Mouse (Mus musculus) kidney, embryonic 16.5 days (tissue): ENCODE measurements at regions not wholly inside any gene's neighbourhood (a gene's known extent, or its start where the extent isn't known, plus 50 kb on each side); places are given as distances from the start of the nearest gene placed in this dataset.

ENCODE experiments used
- ATAC-seq: fragments of 200-750 bp; cut with Nextera tagmentation; 2 replicates; pipeline ENCODE4 v1.8.0; 2017; ENCODE audit warnings: moderate TSS enrichment; ENCODE audit not compliant: low FRiP score, low TSS enrichment
- H3K27ac ChIP-seq: fragments of 300-500 bp; sonication (generic); 2 replicates; pipeline ENCODE4 v1.5.1; 2014; ENCODE audit warnings: low read length
- H3K27me3 ChIP-seq: fragments of 300-500 bp; sonication (generic); 2 replicates; pipeline ENCODE4 v1.6.1; 2014; ENCODE audit warnings: low read length, control low read depth, mixed read lengths; ENCODE audit not compliant: insufficient read depth
- H3K36me3 ChIP-seq: fragments of 300-500 bp; sonication (generic); 2 replicates; pipeline ENCODE4 v1.6.1; 2014; ENCODE audit warnings: low read length, control low read depth, mixed read lengths; ENCODE audit not compliant: insufficient read depth
- H3K4me1 ChIP-seq: fragments of 300-500 bp; sonication (generic); 2 replicates; pipeline ENCODE4 v1.6.1; 2014; ENCODE audit warnings: low read length, control low read depth, mixed read lengths; ENCODE audit not compliant: insufficient read depth
- H3K4me2 ChIP-seq: fragments of 300-500 bp; sonication (generic); replicated peaks from 2 replicates; pipeline ENCODE4 v1.6.1; 2014; ENCODE audit warnings: low read depth, low read length
- H3K4me3 ChIP-seq: fragments of 300-500 bp; sonication (generic); 2 replicates; pipeline ENCODE4 v1.5.1; 2014; ENCODE audit warnings: mild to moderate bottlenecking, low read length
- H3K9ac ChIP-seq: fragments of 300-500 bp; sonication (generic); replicated peaks from 2 replicates; pipeline ENCODE4 v1.6.1; 2014; ENCODE audit warnings: low read length
- H3K9me3 ChIP-seq: fragments of 300-500 bp; sonication (generic); 2 replicates; pipeline ENCODE4 v1.6.1; 2016; ENCODE audit warnings: low read length, control low read depth
- WGBS: fragments of 180-500 bp; shearing (Covaris S2); extraction: QIAGEN DNeasy Blood & Tissue Kit; methylation state at CpG from one replicate; pipeline ENCODE4 v1.1.7; 2014; 5-methylcytosine and 5-hydroxymethylcytosine counted together

DNA sequence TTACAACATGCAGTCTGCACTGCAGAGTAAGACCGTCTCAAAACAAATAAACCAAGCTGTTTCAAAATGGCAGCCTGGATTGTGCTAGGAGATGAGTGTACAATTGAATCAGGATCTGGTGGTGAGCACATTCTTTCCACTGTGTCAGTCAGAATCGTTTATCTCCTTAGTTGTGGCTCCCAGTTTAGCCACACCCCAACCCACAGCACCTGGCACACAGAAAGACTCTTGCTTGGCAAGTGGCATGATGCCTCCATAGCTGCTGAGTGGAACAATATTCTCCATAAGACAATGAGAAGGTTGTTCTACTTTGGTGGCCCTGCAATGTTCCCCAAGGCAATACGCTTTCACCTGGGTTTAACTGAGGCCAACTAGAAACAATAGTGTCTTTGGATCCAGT, 616.6 kb downstream of the Insc start:
- Histone ChIP-seq H3K4me2 (no peak overlapping the region), H3K9me3 (no peaks in the 10 kb centered on the region), H3K4me1 (no peaks in the 10 kb centered on the region), H3K27ac (no peak overlapping the region), H3K9ac (no peak overlapping the region), H3K36me3 (no peaks in the 10 kb centered on the region), H3K4me3 (no peak overlapping the region), H3K27me3 (no peaks in the 10 kb centered on the region)
- ATAC-seq = no peak
- WGBS = 87% methylated on average over 3 of the region's 3 CpGs

DNA sequence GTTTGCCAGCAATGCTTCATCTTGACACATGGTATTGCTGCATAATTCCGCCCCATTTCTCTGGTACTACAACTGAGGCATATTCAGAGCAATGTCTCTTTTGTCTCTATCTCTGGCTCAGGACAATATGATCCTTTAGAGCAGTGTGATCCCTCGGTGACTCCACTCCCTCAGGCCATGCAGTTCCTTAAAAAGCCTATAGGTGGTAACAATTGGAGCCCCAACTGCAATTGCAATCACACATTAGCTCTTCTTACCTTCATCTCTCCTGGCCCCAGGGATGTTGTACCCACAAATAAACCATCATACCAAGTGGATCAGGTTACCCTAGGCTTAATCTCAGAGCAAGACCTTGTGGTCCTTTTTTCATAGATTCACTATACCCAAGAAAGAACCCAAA, 618.6 kb downstream of the Insc start:
- H3K9ac ChIP-seq = no peak overlapping the region
- no peaks in the 10 kb centered on the region for H3K27me3 ChIP-seq
- H3K4me2 ChIP-seq = no peak overlapping the region
- no peak for ATAC-seq
- no peaks in the 10 kb centered on the region for H3K36me3 ChIP-seq
- H3K4me3 ChIP-seq = no peak overlapping the region
- 82% methylated on average over 2 of the region's 2 CpGs for WGBS
- H3K9me3 ChIP-seq = no peaks in the 10 kb centered on the region
- H3K4me1 ChIP-seq = no peaks in the 10 kb centered on the region
- H3K27ac ChIP-seq = no peak overlapping the region

- Histone ChIP-seq H3K4me3 (no peak overlapping the region), H3K4me2 (no peak overlapping the region), H3K9me3 (no peaks in the 10 kb centered on the region), H3K4me1 (no peaks in the 10 kb centered on the region), H3K27me3 (no peaks in the 10 kb centered on the region), H3K27ac (no peak overlapping the region), H3K9ac (no peak overlapping the region), H3K36me3 (no peaks in the 10 kb centered on the region)
- WGBS = 39% methylated on average over 5 of the region's 5 CpGs
- ATAC-seq = 0 out of 2 replicates have a peak, but pooled peaks have one; percentile 56
These were observed 623.4 kb downstream of the Insc start for GRCm38 (mm10) chr7:115366910-115367309.

- Histone ChIP-seq H3K4me1 (0 out of 2 replicates have a peak, but pooled peaks cover 6% of the 10 kb centered on the region), H3K27ac (no peak overlapping the region), H3K9me3 (no peaks in the 10 kb centered on the region), H3K4me2 (no peak overlapping the region), H3K9ac (no peak overlapping the region), H3K27me3 (no peaks in the 10 kb centered on the region), H3K36me3 (no peaks in the 10 kb centered on the region), H3K4me3 (no peak overlapping the region)
- ATAC-seq = no peak
- WGBS = 77% methylated on average over 9 of the region's 9 CpGs
These were observed 627.6 kb downstream of the Insc start for GRCm38 (mm10) chr7:115371143-115371542.

DNA sequence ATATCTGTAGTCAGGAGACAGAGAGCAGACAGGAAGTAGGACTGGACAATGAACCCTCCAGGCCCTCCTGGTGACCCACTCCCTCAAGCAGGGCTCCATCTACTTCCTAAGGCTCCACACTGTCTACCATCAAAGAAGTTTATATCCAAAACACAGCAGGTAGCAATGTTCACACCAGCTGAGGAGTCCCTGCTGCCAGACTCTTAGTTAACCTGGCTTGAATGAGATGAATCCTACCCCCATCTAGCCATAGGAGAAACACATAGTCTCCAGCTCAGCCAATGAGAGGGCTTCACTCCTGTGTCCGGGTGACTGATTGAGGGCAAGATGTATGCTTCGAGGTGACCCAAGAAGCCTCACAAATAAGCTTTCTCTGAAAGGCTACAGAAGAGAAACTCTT, 629.4 kb downstream of the Insc start:
- Histone ChIP-seq H3K9me3 (no peaks in the 10 kb centered on the region), H3K4me2 (no peak overlapping the region), H3K9ac (no peak overlapping the region), H3K4me3 (no peak overlapping the region), H3K36me3 (no peaks in the 10 kb centered on the region), H3K27me3 (no peaks in the 10 kb centered on the region), H3K4me1 (0 out of 2 replicates have a peak, but pooled peaks cover 6% of the 10 kb centered on the region), H3K27ac (no peak overlapping the region)
- 54% methylated on average over 2 of the region's 2 CpGs for WGBS
- ATAC-seq = no peak

DNA sequence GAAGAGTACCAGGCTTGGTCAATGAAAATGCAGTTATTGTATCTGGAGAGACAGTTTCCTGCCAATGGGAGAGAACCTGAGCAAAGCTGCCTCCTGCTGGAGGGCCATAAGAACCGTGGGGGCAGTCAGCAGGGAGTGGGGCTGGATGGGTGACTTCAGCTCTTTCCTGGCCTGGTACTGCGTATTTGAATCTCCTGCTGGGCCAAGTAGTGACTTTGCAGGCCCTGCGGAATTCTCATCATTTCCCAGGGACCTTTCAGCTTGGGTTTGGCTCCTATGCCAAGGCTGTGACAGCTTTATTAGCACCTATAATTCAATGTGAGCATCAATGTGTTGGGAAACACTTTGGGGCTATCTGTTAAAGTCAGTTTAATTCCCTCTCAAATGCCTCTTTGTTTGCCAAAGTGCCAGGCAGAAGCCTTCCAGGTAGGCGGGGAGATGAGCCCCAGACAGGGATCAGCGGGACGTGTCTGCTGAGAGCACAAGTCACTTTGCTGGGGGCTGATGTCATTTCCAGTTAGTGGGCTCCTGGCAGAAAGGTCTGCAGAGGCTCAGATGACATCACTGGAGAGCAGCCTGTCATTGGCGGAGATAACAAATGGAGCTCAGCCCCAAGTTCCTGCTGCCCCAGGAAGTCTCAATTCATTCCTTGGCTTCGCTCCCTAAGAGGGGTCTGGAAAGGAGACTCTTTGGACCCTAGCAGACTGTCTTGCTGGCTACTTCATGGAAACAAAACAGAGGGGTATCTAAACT, 630.5 kb downstream of the Insc start:
- ATAC-seq = peak; percentile 64
- Histone ChIP-seq H3K9me3 (no peaks in the 10 kb centered on the region), H3K4me2 (no peak overlapping the region), H3K36me3 (no peaks in the 10 kb centered on the region), H3K27me3 (no peaks in the 10 kb centered on the region), H3K4me3 (no peak overlapping the region), H3K4me1 (0 out of 2 replicates have a peak, but pooled peaks cover 6% of the 10 kb centered on the region), H3K27ac (no peak overlapping the region), H3K9ac (no peak overlapping the region)
- WGBS = 30% methylated on average over 8 of the region's 8 CpGs

- no peaks in the 10 kb centered on the region for H3K27me3 ChIP-seq
- 69% methylated on average over 4 of the region's 4 CpGs for WGBS
- no peak for ATAC-seq
- no peak overlapping the region for H3K27ac ChIP-seq
- H3K36me3 ChIP-seq = no peaks in the 10 kb centered on the region
- no peaks in the 10 kb centered on the region for H3K9me3 ChIP-seq
- no peak overlapping the region for H3K4me2 ChIP-seq
- H3K9ac ChIP-seq = no peak overlapping the region
- no peak overlapping the region for H3K4me3 ChIP-seq
- 0 out of 2 replicates have a peak, but pooled peaks cover 11% of the 10 kb centered on the region for H3K4me1 ChIP-seq
These were observed 632.6 kb downstream of the Insc start for GRCm38 (mm10) chr7:115376067-115376466.

- no peaks in the 10 kb centered on the region for H3K36me3 ChIP-seq
- H3K4me2 ChIP-seq = no peak overlapping the region
- 75% methylated on average over 3 of the region's 3 CpGs for WGBS
- H3K27me3 ChIP-seq = no peaks in the 10 kb centered on the region
- no peak for ATAC-seq
- no peaks in the 10 kb centered on the region for H3K9me3 ChIP-seq
- H3K27ac ChIP-seq = no peak overlapping the region
- no peak overlapping the region for H3K9ac ChIP-seq
- H3K4me3 ChIP-seq = no peak overlapping the region
- 0 out of 2 replicates have a peak, but pooled peaks cover 11% of the 10 kb centered on the region for H3K4me1 ChIP-seq
These were observed 635.3 kb downstream of the Insc start for GRCm38 (mm10) chr7:115378836-115379235.

GRCm38 (mm10) chr7:115379600-115379999, 636.1 kb downstream of the Insc start:
- 32% methylated on average over 7 of the region's 7 CpGs for WGBS
- H3K4me3 ChIP-seq = no peak overlapping the region
- H3K27ac ChIP-seq = no peak overlapping the region
- 0 out of 2 replicates have a peak, but pooled peaks cover 5% of the 10 kb centered on the region for H3K4me1 ChIP-seq
- no peaks in the 10 kb centered on the region for H3K27me3 ChIP-seq
- H3K9ac ChIP-seq = no peak overlapping the region
- no peaks in the 10 kb centered on the region for H3K36me3 ChIP-seq
- H3K9me3 ChIP-seq = no peaks in the 10 kb centered on the region
- ATAC-seq = peak; percentile 68; the same call in 1 of the 2 replicates
- H3K4me2 ChIP-seq = no peak overlapping the region

DNA sequence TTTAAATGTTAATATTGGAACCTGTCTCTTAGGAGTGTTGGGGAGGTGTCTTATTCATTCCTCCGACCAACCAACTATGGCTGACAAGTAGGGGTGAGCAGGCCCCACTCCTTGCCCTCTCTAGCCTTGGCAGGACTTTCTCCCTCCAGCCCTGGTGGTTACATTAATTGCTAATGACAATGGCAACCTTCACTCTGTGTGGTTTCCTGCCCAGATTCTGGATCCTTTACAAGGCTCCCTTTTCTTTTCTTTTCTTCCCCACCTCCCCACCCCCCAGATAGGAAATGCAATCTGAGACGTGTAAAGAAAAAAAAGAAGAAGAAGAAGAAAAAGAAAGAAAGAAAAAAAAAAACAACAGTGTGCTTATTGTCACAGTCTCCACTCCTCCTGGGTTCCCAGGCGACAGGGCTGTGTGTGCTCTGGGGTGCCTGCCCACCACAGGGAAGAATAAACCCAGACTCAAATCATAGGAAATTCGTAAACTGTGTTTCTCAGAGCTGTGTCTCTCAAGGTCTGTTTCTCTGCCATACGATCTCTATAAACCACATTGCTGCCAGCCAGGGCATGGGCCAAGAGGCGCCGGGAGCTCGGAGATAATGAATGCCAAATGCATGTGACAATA, 637.6 kb downstream of the Insc start:
- no peaks in the 10 kb centered on the region for H3K27me3 ChIP-seq
- H3K9me3 ChIP-seq = no peaks in the 10 kb centered on the region
- H3K9ac ChIP-seq = no peak overlapping the region
- no peak overlapping the region for H3K27ac ChIP-seq
- no peak overlapping the region for H3K4me2 ChIP-seq
- no peaks in the 10 kb centered on the region for H3K36me3 ChIP-seq
- 60% methylated on average over 8 of the region's 8 CpGs for WGBS
- H3K4me3 ChIP-seq = no peak overlapping the region
- 0 out of 2 replicates have a peak, but pooled peaks cover 5% of the 10 kb centered on the region for H3K4me1 ChIP-seq
- ATAC-seq = no peak
